Mouse (Mus musculus): Measurements from ENCODE around the gene Cpa2. TPM values are rescaled to one million over a fixed set of nuclear protein-coding genes. Genes with fewer than 3 reads are reported as not detected.

The Cpa2 gene
- polyA plus RNA-seq, 1 experiment from 2014 or later = 4.0 TPM

GRCm38 (mm10) chr6:30576477-30577203, 35.3 kb downstream of the Cpa2 start:
- no peaks in the 10 kb centered on the region for H3K9me3 ChIP-seq (ENCODE audit: control insufficient read depth, low read length)
- ATAC-seq (replicated peaks; ENCODE audit: low FRiP score) (no peak), DNase-seq (ENCODE audit: low spot score) (no peak)
- H3K36me3 ChIP-seq (ENCODE audit: control insufficient read depth, insufficient read depth, low read length) = no peaks in the 10 kb centered on the region
- no peak overlapping the region for H3K27ac ChIP-seq (ENCODE audit: low read depth, low read length)
- H3K9ac ChIP-seq (ENCODE audit: low read length) = no peak overlapping the region
- 71% methylated on average over 17 of the region's 17 CpGs for WGBS
- no peak overlapping the region for H3K4me2 ChIP-seq (ENCODE audit: low read depth, low read length, severe bottlenecking)
- H3K27me3 ChIP-seq (ENCODE audit: control insufficient read depth, insufficient read depth, low read length) = no peaks in the 10 kb centered on the region
- H3K4me3 ChIP-seq (ENCODE audit: low read depth, low read length) = no peak overlapping the region
- peaks cover 17% of the 10 kb centered on the region for H3K4me1 ChIP-seq (replicated peaks; ENCODE audit: control insufficient read depth, insufficient read depth, low read length)

GRCm38 (mm10) chr6:30579961-30580840, 38.8 kb downstream of the Cpa2 start:
- H3K36me3 ChIP-seq (ENCODE audit: control insufficient read depth, insufficient read depth, low read length) = no peaks in the 10 kb centered on the region
- DNase-seq (ENCODE audit: low spot score) = peak; percentile 58
- peak; percentile 82 for ATAC-seq (replicated peaks; ENCODE audit: low FRiP score)
- H3K9me3 ChIP-seq (ENCODE audit: control insufficient read depth, low read length) = no peaks in the 10 kb centered on the region
- H3K4me2 ChIP-seq (ENCODE audit: low read depth, low read length, severe bottlenecking) = 0 out of 2 replicates have a peak overlapping the region, but pooled peaks have one; percentile 5
- H3K27ac ChIP-seq (ENCODE audit: low read depth, low read length) = peak overlapping the region; percentile 71
- WGBS = 33% methylated on average over 17 of the region's 17 CpGs
- H3K9ac ChIP-seq (ENCODE audit: low read length) = no peak overlapping the region; the same call in 1 of the 2 replicates
- no peaks in the 10 kb centered on the region for H3K27me3 ChIP-seq (ENCODE audit: control insufficient read depth, insufficient read depth, low read length)
- H3K4me1 ChIP-seq (replicated peaks; ENCODE audit: control insufficient read depth, insufficient read depth, low read length) = peaks cover 10% of the 10 kb centered on the region; the same call in 1 of the 2 replicates
- no peak overlapping the region for H3K4me3 ChIP-seq (ENCODE audit: low read depth, low read length)

- 38% methylated on average over 8 of the region's 8 CpGs for WGBS
- no peaks in the 10 kb centered on the region for H3K9me3 ChIP-seq (ENCODE audit: control insufficient read depth, low read length)
- 0 out of 2 replicates have a peak, but pooled peaks have one; percentile 58 for ATAC-seq (replicated peaks; ENCODE audit: low FRiP score)
- H3K4me1 ChIP-seq (replicated peaks; ENCODE audit: control insufficient read depth, insufficient read depth, low read length) = peaks cover 10% of the 10 kb centered on the region; the same call in 1 of the 2 replicates
- DNase-seq (ENCODE audit: low spot score) = peak; percentile 60
- H3K36me3 ChIP-seq (ENCODE audit: control insufficient read depth, insufficient read depth, low read length) = no peaks in the 10 kb centered on the region
- no peaks in the 10 kb centered on the region for H3K27me3 ChIP-seq (ENCODE audit: control insufficient read depth, insufficient read depth, low read length)
- peak overlapping the region; percentile 71 for H3K27ac ChIP-seq (ENCODE audit: low read depth, low read length)
- no peak overlapping the region for H3K4me3 ChIP-seq (ENCODE audit: low read depth, low read length)
- no peak overlapping the region for H3K9ac ChIP-seq (ENCODE audit: low read length)
- H3K4me2 ChIP-seq (ENCODE audit: low read depth, low read length, severe bottlenecking) = peak overlapping the region; percentile 5; the same call in 1 of the 2 replicates
Measured at GRCm38 (mm10) chr6:30580841-30581176, 39.4 kb downstream of the Cpa2 start.

DNA sequence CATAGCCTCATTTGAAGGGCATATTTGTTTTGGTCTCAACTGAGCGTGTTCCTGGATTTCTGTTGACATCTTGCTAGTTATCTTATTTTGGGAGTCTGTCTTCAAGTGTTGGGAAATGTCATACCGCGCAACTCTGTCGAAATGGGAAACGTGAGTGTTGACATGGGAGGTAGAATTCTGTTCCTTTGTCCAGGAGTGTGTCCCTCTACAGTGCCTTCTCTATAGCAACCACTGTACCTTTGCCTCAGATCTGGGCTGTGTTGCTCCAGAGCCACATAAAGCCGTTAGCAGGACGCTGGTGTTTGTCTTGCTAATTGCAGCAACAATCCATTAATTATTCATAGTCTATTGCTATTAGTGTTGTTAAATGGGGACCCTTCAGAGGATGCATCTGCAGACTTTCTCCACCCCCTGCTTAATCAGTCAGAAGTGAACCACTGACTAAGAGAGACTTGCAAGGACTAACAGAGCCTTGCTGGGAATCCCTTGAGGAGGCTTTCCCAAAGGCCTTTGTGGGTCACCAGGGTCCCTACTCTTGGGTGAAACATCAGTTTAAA, 45.6 kb downstream of the Cpa2 start:
- Histone ChIP-seq H3K4me1 (replicated peaks; ENCODE audit: control insufficient read depth, insufficient read depth, low read length) (peaks cover 2% of the 10 kb centered on the region; the same call in 1 of the 2 replicates), H3K9ac (ENCODE audit: low read length) (no peak overlapping the region), H3K36me3 (ENCODE audit: control insufficient read depth, insufficient read depth, low read length) (no peaks in the 10 kb centered on the region), H3K27me3 (ENCODE audit: control insufficient read depth, insufficient read depth, low read length) (no peaks in the 10 kb centered on the region), H3K27ac (ENCODE audit: low read depth, low read length) (no peak overlapping the region), H3K9me3 (ENCODE audit: control insufficient read depth, low read length) (no peaks in the 10 kb centered on the region), H3K4me3 (ENCODE audit: low read depth, low read length) (no peak overlapping the region), H3K4me2 (ENCODE audit: low read depth, low read length, severe bottlenecking) (no peak overlapping the region)
- 81% methylated on average over 7 of the region's 7 CpGs for WGBS
- ATAC-seq (replicated peaks; ENCODE audit: low FRiP score) = no peak
- peak; percentile 34 for DNase-seq (ENCODE audit: low spot score)

DNA sequence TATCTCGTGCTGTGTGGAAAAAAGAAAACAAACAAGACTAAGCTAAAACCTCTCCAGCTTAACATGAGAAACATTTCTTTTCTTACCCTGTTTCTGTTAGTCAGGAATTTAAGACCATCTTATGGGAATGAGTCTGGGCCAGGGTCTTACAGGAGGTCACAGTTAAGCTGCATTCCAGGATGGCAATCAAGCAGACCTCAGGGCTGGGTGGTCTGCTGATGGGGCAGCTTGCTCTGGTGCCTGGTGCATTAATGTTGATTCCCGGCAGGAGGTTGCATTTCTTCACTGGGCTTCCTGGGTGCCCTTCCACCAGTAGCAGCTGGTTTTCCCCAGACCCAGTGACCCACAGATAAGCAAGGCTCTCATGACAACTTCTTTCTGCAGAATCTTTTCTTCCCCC, 48.4 kb downstream of the Cpa2 start:
- no peak overlapping the region for H3K27ac ChIP-seq (ENCODE audit: low read depth, low read length)
- whole genome bisulfite sequencing = 37% methylated on average over 2 of the region's 2 CpGs

GRCm38 (mm10) chr6:30591851-30592404, 50.5 kb downstream of the Cpa2 start:
- no peaks in the 10 kb centered on the region for H3K36me3 ChIP-seq (ENCODE audit: control insufficient read depth, insufficient read depth, low read length)
- H3K4me1 ChIP-seq (replicated peaks; ENCODE audit: control insufficient read depth, insufficient read depth, low read length) = peaks cover 2% of the 10 kb centered on the region; the same call in 1 of the 2 replicates
- no peak overlapping the region for H3K27ac ChIP-seq (ENCODE audit: low read depth, low read length)
- DNase-seq (ENCODE audit: low spot score) = no peak
- no peaks in the 10 kb centered on the region for H3K27me3 ChIP-seq (ENCODE audit: control insufficient read depth, insufficient read depth, low read length)
- H3K9ac ChIP-seq (ENCODE audit: low read length) = no peak overlapping the region
- no peaks in the 10 kb centered on the region for H3K9me3 ChIP-seq (ENCODE audit: control insufficient read depth, low read length)
- H3K4me2 ChIP-seq (ENCODE audit: low read depth, low read length, severe bottlenecking) = no peak overlapping the region
- 74% methylated on average over 5 of the region's 5 CpGs for WGBS
- no peak for ATAC-seq (replicated peaks; ENCODE audit: low FRiP score)
- no peak overlapping the region for H3K4me3 ChIP-seq (ENCODE audit: low read depth, low read length)

More for the DNA sequence above, 48.4 kb downstream of the Cpa2 start:
- Histone ChIP-seq H3K4me1 (replicated peaks; ENCODE audit: control insufficient read depth, insufficient read depth, low read length) (peaks cover 2% of the 10 kb centered on the region; the same call in 1 of the 2 replicates), H3K9me3 (ENCODE audit: control insufficient read depth, low read length) (no peaks in the 10 kb centered on the region), H3K27me3 (ENCODE audit: control insufficient read depth, insufficient read depth, low read length) (no peaks in the 10 kb centered on the region), H3K9ac (ENCODE audit: low read length) (no peak overlapping the region), H3K36me3 (ENCODE audit: control insufficient read depth, insufficient read depth, low read length) (no peaks in the 10 kb centered on the region), H3K4me2 (ENCODE audit: low read depth, low read length, severe bottlenecking) (no peak overlapping the region), H3K4me3 (ENCODE audit: low read depth, low read length) (no peak overlapping the region)
- ATAC-seq (replicated peaks; ENCODE audit: low FRiP score) = no peak
- peak; percentile 41 for DNase-seq (ENCODE audit: low spot score)

- WGBS = 79% methylated on average over 10 of the region's 10 CpGs
- no peak overlapping the region for H3K4me2 ChIP-seq (ENCODE audit: low read depth, low read length, severe bottlenecking)
- H3K36me3 ChIP-seq (ENCODE audit: control insufficient read depth, insufficient read depth, low read length) = no peaks in the 10 kb centered on the region
- no peaks in the 10 kb centered on the region for H3K9me3 ChIP-seq (ENCODE audit: control insufficient read depth, low read length)
- no peak for ATAC-seq (replicated peaks; ENCODE audit: low FRiP score)
- no peaks in the 10 kb centered on the region; the same call in 1 of the 2 replicates for H3K4me1 ChIP-seq (replicated peaks; ENCODE audit: control insufficient read depth, insufficient read depth, low read length)
- H3K9ac ChIP-seq (ENCODE audit: low read length) = no peak overlapping the region
- DNase-seq (ENCODE audit: low spot score) = peak; percentile 11
- no peak overlapping the region for H3K4me3 ChIP-seq (ENCODE audit: low read depth, low read length)
- no peak overlapping the region for H3K27ac ChIP-seq (ENCODE audit: low read depth, low read length)
- no peaks in the 10 kb centered on the region for H3K27me3 ChIP-seq (ENCODE audit: control insufficient read depth, insufficient read depth, low read length)
Measured at GRCm38 (mm10) chr6:30592417-30592974, 51.1 kb downstream of the Cpa2 start.

GRCm38 (mm10) chr6:30594364-30594763, 53.0 kb downstream of the Cpa2 start:
- no peak overlapping the region for H3K4me2 ChIP-seq (ENCODE audit: low read depth, low read length, severe bottlenecking)
- peak; percentile 4 for DNase-seq (ENCODE audit: low spot score)
- H3K9me3 ChIP-seq (ENCODE audit: control insufficient read depth, low read length) = no peaks in the 10 kb centered on the region
- ATAC-seq (replicated peaks; ENCODE audit: low FRiP score) = no peak
- no peak overlapping the region for H3K4me3 ChIP-seq (ENCODE audit: low read depth, low read length)
- no peaks in the 10 kb centered on the region; the same call in 1 of the 2 replicates for H3K4me1 ChIP-seq (replicated peaks; ENCODE audit: control insufficient read depth, insufficient read depth, low read length)
- no peak overlapping the region for H3K27ac ChIP-seq (ENCODE audit: low read depth, low read length)
- WGBS = 83% methylated on average over 7 of the region's 7 CpGs
- H3K27me3 ChIP-seq (ENCODE audit: control insufficient read depth, insufficient read depth, low read length) = no peaks in the 10 kb centered on the region
- H3K9ac ChIP-seq (ENCODE audit: low read length) = no peak overlapping the region
- H3K36me3 ChIP-seq (ENCODE audit: control insufficient read depth, insufficient read depth, low read length) = no peaks in the 10 kb centered on the region
